Mouse (Mus musculus) layer of hippocampus, postnatal 10 days (tissue): Measurements from ENCODE around the gene Lama5. TPM values are rescaled to one million over a fixed set of nuclear protein-coding genes. Genes with fewer than 3 reads are reported as not detected.
"Not testable (repeated sequence)": the region's sequence is repeated elsewhere in the genome, so short reads cannot be mapped to it uniquely, and the experiment has no call there.

ENCODE experiments used
- DNase-seq, 2 experiments: peaks; one replicate each; pipeline ENCODE4 v3.0.0; 2021; ENCODE audit warnings: low spot score in 2 of 2
- long read RNA-seq: library from polyadenylated mRNA; stranded (forward); transcript quantifications from one replicate; pipeline ENCODE4 v2.0.0, GENCODE M21; 2023
- total RNA-seq, 2 experiments: library from RNA; stranded (reverse); gene quantifications; 2 replicates each; pipeline ENCODE4 v1.2.3; 2021

The Lama5 gene
- total RNA-seq: 1 to 10 TPM; 8.1 to 9.6 TPM
- long read RNA-seq, partial matches to known transcripts: 1 of 1 reads
- long read RNA-seq, other reads (novel, unspliced or antisense): 0 of 1 reads

DNA sequence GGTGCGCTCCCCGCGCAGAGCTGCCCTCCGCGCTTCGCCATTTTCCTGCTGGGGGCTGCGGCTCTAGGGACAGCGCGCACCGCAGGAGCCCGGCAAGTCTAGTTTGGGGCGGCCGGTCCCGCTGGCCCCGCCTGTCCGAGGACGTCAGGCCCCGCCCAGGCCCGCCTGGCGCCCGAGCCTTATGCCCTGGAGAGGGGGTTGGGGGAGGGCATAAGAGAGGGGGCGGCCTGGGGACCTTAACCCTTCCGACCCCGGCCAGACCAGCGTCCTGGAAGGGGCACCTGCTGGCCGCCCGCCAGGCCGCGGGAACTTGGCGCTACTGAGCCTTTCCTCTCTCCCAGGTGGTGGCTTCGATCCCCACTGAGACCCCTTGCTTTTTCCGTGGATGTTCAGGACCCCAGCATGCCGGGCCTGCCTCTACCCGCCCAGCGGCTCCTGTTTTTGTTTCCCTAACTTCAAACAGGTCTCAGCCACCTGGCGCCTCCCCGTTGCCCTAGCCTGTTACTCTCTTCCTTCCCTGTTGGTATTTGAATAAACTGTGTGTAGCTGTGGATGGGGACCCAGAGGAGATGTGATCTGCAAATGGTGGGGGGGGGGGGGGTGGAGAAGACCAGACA lies at the start of gene Lama5:
Lama5 (minus strand) TSS at position 98 of the 617 bp plus-strand sequence.
- DNase-seq: no peak

- DNase-seq: no peak
These were observed 48.9 kb upstream of the Lama5 start for GRCm38 (mm10) chr2:180274523-180274922.

DNA sequence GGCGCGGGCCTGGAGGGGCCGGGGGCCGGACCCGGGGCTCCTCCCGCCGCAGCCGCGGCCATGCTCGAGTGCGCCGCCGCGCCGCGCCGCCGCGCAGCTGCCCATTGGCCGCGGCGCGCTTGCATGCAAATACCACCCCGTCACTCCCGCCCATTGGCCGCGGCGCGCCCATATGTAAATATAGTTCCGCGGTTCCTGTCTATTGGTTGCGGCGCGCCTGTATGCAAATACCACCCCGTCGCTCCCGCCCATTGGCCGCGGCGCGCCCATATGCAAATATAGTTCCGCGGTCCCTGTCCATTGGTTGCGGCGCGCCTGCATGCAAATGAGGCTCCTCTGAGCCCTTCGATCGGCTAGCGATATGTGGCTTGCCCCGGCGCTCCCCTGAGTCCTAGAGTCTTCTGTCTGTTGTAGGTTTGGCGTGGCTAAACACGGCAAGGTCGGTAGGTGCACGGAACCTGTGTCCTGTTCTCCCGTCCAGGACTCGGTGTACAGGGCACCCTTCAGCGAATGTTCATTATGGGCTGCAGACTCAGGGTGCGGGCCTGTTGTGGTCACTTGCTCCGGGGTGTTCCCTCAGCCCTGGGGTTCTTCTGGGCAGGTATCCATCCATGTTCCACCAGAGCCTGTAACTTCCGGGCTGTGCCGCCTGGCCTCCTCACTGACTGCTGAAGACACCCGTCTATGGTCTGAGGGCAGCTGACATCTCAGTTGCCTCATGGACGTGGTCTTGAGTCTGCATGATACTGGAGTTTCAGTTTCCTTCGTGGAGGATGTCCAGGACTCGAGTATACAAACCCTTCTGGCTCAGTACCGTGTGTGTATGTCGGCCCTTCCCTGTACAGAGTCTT lies 48.0 kb upstream of the Lama5 start, which contains the start of gene Cables2:
Cables2 (minus strand) TSS at position 103 of the 851 bp plus-strand sequence.
- DNase-seq: peak; percentile 86 to 89

DNA sequence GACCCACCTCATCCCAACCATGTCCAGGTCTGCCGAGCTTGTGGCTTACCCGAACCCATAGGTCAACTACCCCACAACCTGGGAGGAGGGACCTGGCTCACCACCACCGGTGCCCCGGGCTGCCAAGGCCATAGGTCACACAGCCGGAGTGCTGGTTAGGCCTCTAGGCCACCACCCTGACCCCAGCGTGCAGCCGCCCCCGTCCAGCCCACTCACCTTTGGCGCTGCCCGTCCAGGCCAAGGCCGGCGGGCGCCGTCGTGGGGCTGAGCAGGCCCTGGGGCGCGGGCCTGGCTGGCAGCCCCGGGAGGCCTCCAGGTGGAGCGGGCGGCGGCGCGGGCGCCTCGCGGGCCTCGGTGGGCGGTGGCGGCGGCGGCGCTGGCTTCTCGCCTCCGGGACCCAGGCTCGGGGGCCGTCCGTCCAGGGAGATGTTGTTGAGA lies 47.2 kb upstream of the Lama5 start:
- no peak for DNase-seq

GRCm38 (mm10) chr2:180271804-180272395 lies 46.2 kb upstream of the Lama5 start:
- DNase-seq: peak in 1 of 2 experiments; percentile 40

DNA sequence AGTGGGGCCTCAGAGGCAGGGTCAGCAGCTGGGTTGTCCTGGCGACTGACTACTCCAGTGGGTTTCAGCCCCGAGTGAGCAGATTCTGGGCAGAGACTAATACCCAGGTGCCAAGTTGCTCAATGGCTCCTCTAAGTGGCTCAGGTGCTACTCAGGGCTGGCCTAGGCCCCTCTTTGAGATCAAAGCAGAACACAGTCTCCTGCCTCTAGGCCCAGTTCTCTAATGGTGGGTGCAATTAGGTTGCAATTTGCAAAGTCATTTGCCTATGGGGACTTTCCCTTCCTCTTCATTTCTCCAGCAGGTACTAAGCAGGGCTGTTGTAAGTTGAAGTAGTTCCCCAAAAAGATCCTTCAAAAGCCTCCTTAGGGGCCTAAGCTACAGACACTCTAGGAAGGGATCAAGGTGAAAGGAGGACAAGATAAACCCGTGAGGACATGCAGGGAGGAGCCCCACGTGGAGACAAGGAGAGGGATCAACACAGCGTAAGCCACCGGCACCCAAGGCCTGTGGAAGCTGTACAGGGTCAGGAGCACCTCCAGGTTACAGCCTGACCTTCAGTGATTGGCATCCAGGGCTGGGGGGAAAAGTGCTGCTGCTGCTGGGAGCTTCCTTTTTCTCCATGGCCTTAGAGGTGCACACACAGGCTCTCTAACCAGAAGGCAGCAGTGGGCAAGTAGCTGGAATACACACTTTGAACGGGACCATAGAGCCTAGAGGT lies 45.0 kb upstream of the Lama5 start:
- DNase-seq: no peak

- DNase-seq: no peak
These were observed 43.7 kb upstream of the Lama5 start for GRCm38 (mm10) chr2:180269329-180269728.

GRCm38 (mm10) chr2:180267955-180268354 lies 42.3 kb upstream of the Lama5 start:
- DNase-seq: no peak

DNA sequence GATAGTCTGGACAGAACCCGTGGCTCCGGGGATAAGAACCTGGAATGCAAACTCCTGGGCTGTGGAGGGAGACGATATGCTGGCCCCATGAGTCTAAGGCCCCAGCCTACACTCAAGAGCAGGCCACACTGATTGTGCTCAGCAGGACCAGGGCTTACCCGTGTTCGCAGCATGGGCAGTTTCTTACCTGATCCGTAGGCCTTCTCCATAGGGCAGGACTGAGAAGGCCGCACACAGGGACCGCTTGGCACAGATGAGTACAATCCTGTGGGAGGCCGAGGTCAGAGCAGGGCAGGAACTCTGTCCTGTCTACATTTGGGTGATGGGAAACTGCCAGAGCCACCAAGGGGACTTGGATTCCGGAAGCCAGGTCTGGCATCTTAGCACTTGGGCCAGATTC lies 37.2 kb upstream of the Lama5 start:
- DNase-seq: no peak

GRCm38 (mm10) chr2:180262441-180262840 lies 36.8 kb upstream of the Lama5 start:
- DNase-seq: no peak

DNA sequence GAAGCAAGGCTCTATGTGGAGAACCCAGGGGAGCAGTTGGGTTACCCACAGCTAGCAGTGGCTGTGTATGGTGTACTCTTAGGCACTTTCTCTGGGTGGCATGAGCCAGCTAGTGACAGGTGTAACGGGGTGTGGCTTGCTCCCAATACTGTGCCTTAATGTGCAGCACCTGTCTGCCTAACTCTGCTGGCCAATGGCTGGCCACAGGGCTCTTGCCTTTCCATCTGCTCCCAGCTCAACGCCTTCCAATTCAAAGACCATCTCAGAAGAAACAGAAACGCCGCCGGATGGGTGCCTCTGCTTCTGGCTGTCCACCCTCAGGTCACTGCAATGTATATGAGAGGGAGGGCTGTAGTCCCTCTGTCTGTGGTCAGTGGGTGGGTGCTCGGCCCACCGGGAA lies 36.2 kb upstream of the Lama5 start:
- no peak for DNase-seq

GRCm38 (mm10) chr2:180260610-180261480 lies 35.2 kb upstream of the Lama5 start:
- no peak for DNase-seq

DNA sequence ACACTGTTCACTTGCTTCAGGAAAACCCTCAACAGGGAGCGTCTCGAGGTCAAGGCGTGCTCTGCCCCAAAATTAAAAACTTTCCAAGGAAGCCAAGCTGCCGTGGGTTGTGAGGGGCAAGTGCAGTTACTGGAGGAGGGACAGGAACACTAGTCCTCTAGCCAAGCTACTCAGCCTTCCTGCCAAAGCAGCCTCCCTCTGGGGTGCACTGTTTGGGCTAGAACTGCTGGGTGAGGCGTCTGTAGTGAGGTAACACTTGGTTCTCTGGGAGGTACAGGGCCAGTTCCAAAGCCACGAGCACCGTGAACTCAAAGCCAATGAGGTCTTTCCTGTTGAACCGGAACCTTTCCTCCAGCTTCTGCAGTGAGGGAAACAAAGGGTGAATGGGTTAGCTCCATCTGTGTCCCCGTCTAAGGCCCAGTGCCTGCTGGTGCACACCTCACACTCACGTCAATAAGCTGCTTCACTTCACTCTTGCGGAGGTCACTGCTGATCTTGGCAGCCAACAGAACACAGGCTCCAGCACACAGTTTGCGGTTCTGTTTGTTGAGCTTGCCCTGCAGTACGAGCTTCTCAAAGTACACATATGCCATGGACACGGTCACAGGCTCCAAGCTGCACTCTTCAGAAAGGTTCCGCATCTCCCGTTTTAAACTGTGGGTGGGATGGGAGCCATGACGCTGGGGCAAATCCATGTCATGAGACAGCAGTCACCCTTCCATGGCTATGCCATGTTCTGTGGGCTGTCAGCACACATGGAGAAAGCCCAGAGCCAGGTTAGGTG lies 34.4 kb upstream of the Lama5 start:
- DNase-seq: not testable (repeated sequence)

DNA sequence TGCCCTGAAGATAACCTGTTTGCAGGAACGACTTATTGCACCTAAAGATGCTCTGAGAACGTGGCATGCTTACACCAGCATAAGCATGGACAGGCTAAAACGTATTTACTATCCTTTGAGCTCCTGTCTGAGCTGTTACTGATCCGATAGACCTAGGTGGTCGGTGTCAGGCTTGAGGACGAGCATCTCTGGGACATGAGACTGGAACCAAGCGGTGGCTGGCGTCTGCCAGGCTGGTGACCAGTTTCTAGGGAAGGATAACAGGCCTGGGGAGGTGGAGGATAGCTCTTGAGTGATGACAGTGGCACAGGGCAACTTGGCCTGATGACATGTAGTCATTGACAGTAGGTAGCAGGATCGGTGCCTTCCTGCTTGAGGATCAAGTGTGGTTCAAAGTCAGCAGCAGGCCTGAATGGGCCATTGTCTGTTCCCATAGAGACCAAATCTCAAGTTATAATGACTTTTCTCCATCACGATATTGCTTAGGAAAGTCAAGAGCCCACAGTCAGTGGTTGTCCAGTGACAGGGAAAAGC lies 33.4 kb upstream of the Lama5 start:
- not testable (repeated sequence) for DNase-seq

DNA sequence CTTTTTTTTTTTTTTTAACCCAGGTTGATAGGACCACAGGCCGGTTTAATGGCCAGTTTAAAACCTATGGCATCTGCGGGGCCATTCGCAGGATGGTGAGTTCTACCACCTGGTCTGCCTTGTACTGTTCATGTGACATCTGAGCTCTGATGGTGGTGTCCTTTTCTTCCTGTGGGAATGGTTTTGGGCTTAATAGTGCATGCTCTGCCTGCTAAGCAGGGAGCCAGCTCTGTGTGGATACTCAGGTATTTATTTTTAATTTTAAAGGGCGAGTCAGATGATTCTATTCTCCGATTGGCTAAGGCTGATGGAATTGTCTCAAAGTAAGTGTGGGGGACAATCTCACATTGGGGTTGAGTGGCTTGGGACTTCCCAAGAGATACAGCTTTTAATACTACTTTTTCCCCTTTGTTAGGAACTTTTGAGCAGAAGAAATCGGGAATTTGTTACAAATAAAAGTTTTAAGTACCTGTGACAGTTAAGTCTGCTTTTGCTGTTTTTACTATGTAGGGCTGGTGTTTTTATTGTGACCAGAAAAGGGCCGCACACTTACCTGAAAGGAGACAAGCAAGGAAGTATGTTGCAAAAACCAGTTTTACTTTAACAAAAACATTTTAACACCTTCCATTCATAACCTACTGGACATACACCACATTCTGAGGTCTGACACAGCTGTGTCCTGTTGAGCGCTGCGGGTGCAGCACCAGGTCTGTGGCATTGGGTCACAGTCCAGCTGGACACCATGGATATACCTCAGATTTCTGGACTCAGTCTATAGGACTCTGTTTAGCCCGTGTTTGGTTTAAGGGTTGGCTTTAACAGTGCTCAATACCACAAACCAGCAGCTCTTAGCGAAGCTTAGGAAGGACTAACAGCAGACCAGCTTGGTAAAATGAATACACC lies 32.6 kb upstream of the Lama5 start:
- no peak for DNase-seq

GRCm38 (mm10) chr2:180257001-180257521 lies 31.4 kb upstream of the Lama5 start, which contains the start of gene Rps21:
Gene Rps21, plus strand, starts transcription at chr2:180257377.
- peak; percentile 95 to 96 for DNase-seq

DNA sequence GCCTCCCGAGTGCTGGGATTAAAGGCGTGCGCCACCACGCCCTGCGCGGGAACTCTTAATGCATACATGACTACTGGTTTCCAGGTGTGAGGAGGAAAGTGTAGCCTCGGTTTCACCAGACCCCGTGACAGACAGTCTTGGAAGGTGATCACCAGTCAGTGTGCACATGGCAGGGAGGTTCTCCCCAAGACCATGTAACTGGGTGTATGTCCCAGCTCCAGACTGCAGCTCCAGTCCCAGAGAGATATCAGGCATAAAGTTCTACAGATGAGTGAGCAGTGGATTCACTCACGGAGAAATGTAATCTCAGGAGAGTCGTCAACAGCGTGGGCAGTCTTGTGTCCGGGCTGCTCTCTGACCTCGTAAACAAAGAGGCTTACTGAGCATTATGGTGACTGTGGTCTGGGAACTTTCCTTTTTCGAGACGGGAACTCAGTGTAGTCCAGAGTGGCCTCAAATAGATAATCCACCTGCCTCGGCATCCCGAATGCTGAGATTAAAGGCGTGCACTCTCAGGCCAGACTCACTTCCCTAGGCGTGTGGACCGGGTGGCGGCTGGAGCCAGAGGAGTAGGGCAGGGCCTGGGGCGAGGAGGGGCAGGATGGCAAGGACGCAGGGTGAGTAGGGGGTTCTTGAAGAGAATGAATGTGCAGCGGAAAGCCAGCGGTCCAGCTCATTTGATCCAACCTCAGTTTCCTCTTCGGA lies 30.8 kb upstream of the Lama5 start:
- DNase-seq: no peak
